Mouse (Mus musculus): ENCODE measurements around the gene Mrpl21.

Gene Mrpl21

GRCm38 (mm10) chr19:3297775-3298174, 15.1 kb downstream of the Mrpl21 start:
- no peak for DNase-seq (ENCODE audit: low spot score)

DNA sequence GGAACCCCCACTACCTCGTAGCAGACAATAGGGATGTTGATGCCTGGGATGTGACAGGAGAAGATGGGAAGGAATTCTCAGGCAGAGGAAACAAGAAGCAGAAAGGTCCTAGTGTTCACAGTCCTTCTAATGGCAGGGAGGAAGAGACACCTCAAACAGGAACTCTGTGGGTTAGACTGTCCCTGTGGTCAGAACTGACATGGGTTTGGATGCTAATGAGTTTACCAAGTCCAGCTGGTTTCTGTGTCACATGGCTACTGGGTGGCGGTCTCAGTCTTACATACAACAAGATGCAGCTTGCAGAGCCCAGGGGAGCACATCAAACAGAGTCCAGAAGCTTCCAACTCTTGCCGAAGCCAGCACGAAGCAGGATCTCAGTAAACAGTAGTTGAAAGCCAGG, 21.3 kb downstream of the Mrpl21 start:
- no peak for DNase-seq (ENCODE audit: low spot score)

- no peak for DNase-seq (ENCODE audit: low spot score)
These were observed 24.7 kb downstream of the Mrpl21 start for GRCm38 (mm10) chr19:3307175-3307949.

DNA sequence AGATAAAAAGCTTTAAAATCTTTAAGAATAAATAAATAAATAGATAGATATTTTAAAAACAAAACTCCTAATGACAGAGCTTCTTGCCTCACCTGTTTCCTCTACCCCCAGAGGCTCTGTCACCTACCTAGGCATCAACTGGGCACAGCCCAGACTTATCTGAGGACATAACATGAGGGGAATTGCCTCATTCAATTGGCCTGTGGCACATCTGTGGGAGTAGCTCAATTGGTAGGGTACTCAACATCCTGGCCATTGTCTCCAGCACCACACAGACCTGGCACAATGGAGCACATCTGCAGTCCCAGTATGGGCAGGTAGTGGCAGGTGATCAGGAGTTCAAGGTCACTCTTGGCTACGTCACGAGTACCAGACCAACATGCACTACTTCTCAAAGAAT, 36.6 kb downstream of the Mrpl21 start:
- no peak for DNase-seq (ENCODE audit: low spot score)

DNA sequence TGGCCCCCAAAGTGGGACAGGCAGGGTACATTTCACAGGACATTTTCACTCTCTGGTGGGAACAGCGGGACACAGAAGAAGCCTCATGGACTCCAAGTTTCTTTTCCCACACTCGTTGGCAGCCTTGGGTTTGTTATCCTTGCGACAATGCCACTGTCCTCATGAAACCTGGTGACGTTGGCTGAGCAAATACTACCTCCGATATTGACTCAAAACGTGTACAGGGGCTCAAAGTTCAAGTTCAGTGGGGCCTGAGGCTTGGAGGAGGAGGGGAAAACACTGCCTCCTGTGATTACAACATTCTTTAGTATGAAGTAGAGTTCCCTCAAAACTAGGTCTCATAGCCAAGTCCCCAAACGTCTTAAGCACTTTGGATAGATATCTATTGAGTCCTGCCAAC, 37.4 kb downstream of the Mrpl21 start:
- no peak for DNase-seq (ENCODE audit: low spot score)

DNA sequence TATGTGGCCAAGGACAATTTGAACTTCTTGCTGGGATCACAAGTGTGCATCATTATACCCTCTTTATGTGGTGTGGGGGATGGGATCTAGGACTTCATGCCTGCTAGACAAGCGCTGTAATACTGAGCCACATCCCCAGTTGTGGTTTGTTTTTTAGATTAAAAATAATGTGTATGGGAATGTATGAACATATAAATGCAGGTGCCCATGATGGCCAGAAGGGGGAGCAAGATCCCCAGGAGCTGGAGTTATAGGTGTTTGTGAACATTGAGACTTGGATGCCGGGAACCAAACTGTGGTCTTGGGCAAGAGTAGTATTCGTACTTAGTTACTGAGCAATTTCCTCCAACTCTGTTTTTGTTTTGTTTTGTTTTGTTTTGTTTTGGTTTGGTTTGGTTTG, 38.1 kb downstream of the Mrpl21 start:
- peak; percentile 45 for DNase-seq (ENCODE audit: low spot score)

DNA sequence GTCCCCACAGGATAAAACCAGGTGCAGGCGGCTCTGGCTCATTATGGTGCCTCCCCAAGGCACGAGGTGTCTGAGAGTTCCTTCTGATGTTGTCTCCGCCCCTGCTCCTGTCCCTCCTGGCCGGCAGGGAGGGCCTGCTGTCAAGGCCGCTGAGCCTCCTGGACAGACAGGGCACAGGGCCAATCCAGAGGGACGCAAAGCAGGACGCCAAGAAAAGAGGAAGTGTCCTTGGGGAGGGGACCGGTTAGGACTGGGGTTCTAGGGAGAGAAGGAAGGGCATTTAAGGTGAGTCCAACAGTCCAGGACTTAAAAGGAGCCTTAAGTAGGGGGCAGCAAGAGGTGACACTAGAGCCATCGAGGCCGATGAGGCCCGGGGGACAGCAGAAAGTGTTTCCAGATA, 38.9 kb downstream of the Mrpl21 start:
- no peak for DNase-seq (ENCODE audit: low spot score)

GRCm38 (mm10) chr19:3322261-3322969, 39.7 kb downstream of the Mrpl21 start, which contains the start of gene Cpt1a:
Cpt1a (plus strand) TSS chr19:3322334.
- peak; percentile 59 for DNase-seq (ENCODE audit: low spot score)

DNA sequence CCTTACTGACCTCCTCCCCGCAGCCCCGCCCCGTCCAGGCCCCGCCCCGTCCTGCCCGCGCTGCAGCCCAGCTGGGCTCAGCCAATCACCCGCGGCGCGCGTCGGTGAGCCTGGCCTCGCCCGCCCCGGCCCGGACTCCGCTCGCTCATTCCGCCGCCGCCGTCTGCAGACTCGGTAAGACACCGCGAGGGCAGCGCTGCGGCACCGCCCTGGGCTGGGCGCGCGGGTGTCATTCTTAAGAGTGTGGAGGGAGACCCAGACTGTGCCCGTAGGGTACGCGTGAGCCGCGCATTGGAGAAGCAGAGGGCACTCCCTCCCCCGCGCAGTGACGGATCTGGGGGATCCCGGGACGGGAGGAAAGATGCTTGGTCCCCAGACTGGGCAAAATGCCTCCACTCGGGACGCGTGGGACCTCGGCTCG, 40.5 kb downstream of the Mrpl21 start:
- DNase-seq (ENCODE audit: low spot score) = peak; percentile 86

DNA sequence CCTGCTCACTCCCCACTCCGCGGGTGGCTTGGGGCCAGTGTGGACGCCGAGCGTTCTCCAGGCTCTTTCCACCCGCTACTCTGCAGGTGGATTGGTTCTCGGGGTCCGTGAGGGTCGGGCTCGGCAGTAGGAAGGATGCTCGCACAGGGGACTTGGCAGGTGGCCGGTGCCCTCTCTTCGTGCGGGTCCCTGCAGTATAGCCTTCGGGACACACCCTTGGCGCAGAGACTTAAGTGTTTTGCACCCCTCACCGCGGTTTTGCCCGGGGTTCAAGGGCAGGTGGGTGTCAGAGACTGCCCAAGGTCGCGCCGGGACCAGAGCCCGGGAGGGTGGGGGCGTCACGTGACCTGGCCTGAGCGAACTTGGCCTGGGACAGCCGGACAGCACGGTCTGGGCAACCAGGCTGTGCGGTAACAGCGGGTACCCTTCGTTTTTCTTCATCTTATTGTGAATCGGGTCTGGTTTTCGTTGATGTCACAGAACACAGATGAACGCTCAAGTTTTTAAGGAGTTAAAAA, 41.1 kb downstream of the Mrpl21 start:
- peak; percentile 31 for DNase-seq (ENCODE audit: low spot score)

GRCm38 (mm10) chr19:3324271-3324811, 41.6 kb downstream of the Mrpl21 start:
- DNase-seq (ENCODE audit: low spot score) = peak; percentile 48

DNA sequence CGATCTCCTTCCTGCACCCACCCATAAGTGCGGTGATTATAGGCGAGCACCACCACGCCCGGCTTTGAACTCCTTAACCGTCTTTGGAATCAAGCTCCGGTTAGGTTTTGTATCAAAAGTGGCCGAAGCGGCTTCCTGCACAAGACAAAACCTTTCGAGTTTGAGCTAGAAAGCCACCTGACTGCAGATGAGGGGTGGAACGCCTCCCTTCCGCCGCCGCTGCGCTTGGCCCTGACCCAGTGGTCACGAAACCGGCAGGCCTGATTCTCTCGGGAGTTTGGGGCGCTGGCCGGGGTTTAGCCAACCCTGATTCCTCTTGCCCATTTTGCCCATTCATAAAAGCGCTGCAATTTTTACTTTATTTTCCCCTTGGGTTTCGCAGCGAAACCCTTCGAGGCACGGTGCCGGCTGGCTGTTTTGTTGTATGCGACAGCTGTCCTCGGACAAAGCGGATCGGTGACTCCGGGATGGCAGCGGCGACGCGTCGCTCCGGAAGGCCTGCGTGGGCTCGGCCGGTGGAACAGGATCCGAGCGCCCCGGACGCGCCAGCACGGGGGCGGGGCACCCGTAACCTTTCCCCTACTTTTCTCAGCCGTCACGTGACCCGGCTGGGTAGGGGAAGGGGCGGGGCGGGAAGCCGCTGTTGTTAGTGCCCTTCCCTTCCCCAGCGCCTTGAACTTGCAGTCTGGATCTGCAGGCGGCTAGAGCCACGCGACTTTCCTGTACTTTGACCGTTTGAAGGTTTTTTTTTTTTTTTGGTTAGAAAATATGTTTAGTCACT, 42.4 kb downstream of the Mrpl21 start:
- DNase-seq (ENCODE audit: low spot score) = peak; percentile 91

GRCm38 (mm10) chr19:3325771-3326478, 43.2 kb downstream of the Mrpl21 start:
- no peak for DNase-seq (ENCODE audit: low spot score)

DNA sequence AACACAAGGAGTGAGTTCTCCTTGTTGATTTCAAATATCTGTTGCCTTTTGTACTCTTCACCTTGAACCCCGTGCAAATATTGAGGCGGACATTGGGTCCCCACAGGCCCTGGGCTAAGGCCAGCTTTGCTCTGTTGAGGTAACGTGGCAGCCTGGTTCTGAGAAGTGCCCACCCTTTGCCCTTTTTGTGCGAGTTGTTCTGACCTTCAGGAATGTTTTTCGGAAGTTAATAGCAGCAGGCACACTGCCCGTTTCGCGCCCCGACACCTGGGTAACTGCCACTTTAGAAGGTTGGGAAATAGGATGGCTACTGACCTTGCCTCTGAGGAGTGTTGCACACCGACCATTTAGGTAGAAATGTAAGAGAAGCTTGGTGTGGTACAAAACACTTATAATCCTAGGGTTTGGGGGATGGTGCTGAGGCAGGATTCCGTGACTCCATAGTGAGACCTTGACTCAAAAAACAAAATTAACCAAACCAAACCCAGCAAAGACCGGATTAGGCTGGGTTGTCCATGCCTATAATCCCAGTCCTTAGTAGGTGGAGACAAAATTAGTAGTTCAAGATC, 43.9 kb downstream of the Mrpl21 start:
- no peak for DNase-seq (ENCODE audit: low spot score)

GRCm38 (mm10) chr19:3333247-3333646, 50.5 kb downstream of the Mrpl21 start:
- DNase-seq (ENCODE audit: low spot score) = no peak

GRCm38 (mm10) chr19:3333694-3334515, 51.2 kb downstream of the Mrpl21 start:
- peak; percentile 41 for DNase-seq (ENCODE audit: low spot score)

GRCm38 (mm10) chr19:3334550-3334949, 51.8 kb downstream of the Mrpl21 start:
- DNase-seq (ENCODE audit: low spot score) = peak; percentile 34

GRCm38 (mm10) chr19:3335917-3336316, 53.2 kb downstream of the Mrpl21 start:
- DNase-seq (ENCODE audit: low spot score) = no peak

- DNase-seq (ENCODE audit: low spot score) = no peak
These were observed 54.0 kb downstream of the Mrpl21 start for GRCm38 (mm10) chr19:3336485-3337255.
